ENCODE assay signal across 9 mouse cellular contexts in the genomic region with DNA sequence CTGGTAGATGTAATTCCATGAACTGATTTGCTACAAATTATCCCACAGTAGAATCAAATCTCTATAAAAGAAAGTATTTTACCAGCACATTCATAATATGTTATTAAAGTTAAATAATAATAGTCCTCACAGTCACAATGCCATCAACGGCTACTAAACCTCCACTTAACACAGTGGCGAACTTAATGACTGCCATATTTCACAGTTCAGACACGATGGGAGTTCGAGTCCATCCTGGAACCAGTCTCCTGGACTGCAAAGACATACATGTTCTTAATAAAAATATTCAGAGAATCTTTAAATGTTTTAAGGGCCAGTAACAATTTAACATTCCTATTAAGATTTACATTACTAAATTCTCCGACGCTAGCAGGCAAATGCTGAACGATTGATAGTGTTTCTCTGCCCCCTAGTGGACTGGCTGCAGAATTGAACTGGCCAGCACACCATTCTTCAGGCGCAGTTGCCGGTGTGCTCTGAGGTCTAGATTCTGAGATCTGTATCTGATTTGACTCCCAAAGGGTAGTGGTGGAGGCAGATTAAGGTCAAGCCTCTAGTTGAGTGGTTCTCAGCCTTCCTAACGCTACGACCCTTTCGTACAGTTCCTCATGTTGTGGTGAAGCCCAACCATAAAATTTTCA.
DNase-seq lines count a peak whose midpoint lies in the region; TF ChIP-seq lines count a peak whose summit lies in the region.
"Had no signal": no experiment of that assay in that cellular context is flagged by ENCODE, and none has a peak within 500 bp of the region (broad histone marks: within the 10 kb centered on the region; RNA-seq: fewer than 3 reads in every experiment).

No protein-coding gene starts in this region.

- intact Hi-C loops in gastrocnemius, adult 2 months (cut with DNase I): loop anchor here (2.0 to 10.0 kb wide), 5 partner anchors 40 to 412 kb away; partner anchors contain the start of gene Dusp6

- TF ChIP-seq POLR2A in bone marrow macrophage, adult 2 months (IDR thresholded peaks at IDR 0.05; ENCODE audit: borderline replicate concordance, low read depth, low read length): no peak
- TF ChIP-seq POLR2A in embryonic fibroblast, embryonic 13.5 days (IDR thresholded peaks at IDR 0.05; ENCODE audit: low read depth, low read length): no peak
- no peak for TF ChIP-seq POLR2A in olfactory bulb, adult 2 months (IDR thresholded peaks at IDR 0.05; ENCODE audit: insufficient read depth, low read depth, low read length)

- TF ChIP-seq CTCF in gastrocnemius, adult 2 months (IDR thresholded peaks at IDR 0.05): no peak; the same call in 1 of the 2 replicates
- peak; percentile 53 for TF ChIP-seq CTCF in bone marrow macrophage, adult 2 months (IDR thresholded peaks at IDR 0.05; ENCODE audit: low read depth, low read length)
- peak; percentile 73 for TF ChIP-seq CTCF in embryonic fibroblast, embryonic 13.5 days (IDR thresholded peaks at IDR 0.05; ENCODE audit: borderline replicate concordance, insufficient read depth, low read length)
- peak; percentile 52 for TF ChIP-seq CTCF in olfactory bulb, adult 2 months (IDR thresholded peaks at IDR 0.05; ENCODE audit: insufficient read depth, low read depth, low read length)

- 0 out of 2 replicates have a peak overlapping the region, but pooled peaks have one; percentile 6 for H3K4me3 ChIP-seq in gastrocnemius, adult 2 months
- no peak overlapping the region for H3K4me3 ChIP-seq in bone marrow macrophage, adult 2 months (ENCODE audit: insufficient read depth, low read length)
- H3K4me3 ChIP-seq in embryonic fibroblast, embryonic 13.5 days (ENCODE audit: insufficient read depth, low read length): no peak overlapping the region
- no peak overlapping the region for H3K4me3 ChIP-seq in olfactory bulb, adult 2 months (ENCODE audit: insufficient read depth, low read depth, low read length)
- H3K4me3 ChIP-seq: limb, embryonic 15.5 days had no signal

- WGBS in olfactory bulb, adult 2 months: 24% methylated on average over 12 of the region's 12 CpGs

- peak; percentile 47 for DNase-seq in gastrocnemius, adult 2 months
- no peak for DNase-seq in gastrocnemius, adult 8-10 months (ENCODE audit: low spot score in 2 of 2)
- DNase-seq in CD4-positive helper T cell, adult 2 months (ENCODE audit: low read depth, low spot score): peak; percentile 65
- peak; percentile 8 for DNase-seq in kidney, adult 11 months
- peak; percentile 48 to 61 for DNase-seq in lung, adult 18-20 months

- peaks cover 8% of the 10 kb centered on the region for H3K4me1 ChIP-seq in bone marrow macrophage, adult 2 months (ENCODE audit: control insufficient read depth, insufficient read depth, low read length)
- H3K4me1 ChIP-seq in embryonic fibroblast, embryonic 13.5 days (ENCODE audit: control insufficient read depth, insufficient read depth, low read length): no peaks in the 10 kb centered on the region
- H3K4me1 ChIP-seq in olfactory bulb, adult 2 months (ENCODE audit: control insufficient read depth, insufficient read depth, low read length): peaks cover 3% of the 10 kb centered on the region; the same call in 1 of the 2 replicates
- H3K4me1 ChIP-seq: limb, embryonic 15.5 days had no signal

- H3K27ac ChIP-seq in gastrocnemius, adult 2 months: no peak overlapping the region
- no peak overlapping the region for H3K27ac ChIP-seq in bone marrow macrophage, adult 2 months (ENCODE audit: insufficient read depth, low read depth, low read length)
- no peak overlapping the region for H3K27ac ChIP-seq in embryonic fibroblast, embryonic 13.5 days (ENCODE audit: insufficient read depth, low read length)
- no peak overlapping the region for H3K27ac ChIP-seq in olfactory bulb, adult 2 months (ENCODE audit: insufficient read depth, low read depth, low read length)
- H3K27ac ChIP-seq: limb, embryonic 15.5 days had no signal

Comparison
In these comparisons a context has a peak if more than half of its experiments do, and no peak if none do; other contexts are left out.
1. DNase-seq: peak in gastrocnemius, adult 2 months (single experiment), CD4-positive helper T cell, adult 2 months (single experiment), kidney, adult 11 months (single experiment) and lung, adult 18-20 months (2 of 2); none in gastrocnemius, adult 8-10 months (0 of 2).